13 mouse cellular contexts compared by ENCODE assay signal in the genomic region with DNA sequence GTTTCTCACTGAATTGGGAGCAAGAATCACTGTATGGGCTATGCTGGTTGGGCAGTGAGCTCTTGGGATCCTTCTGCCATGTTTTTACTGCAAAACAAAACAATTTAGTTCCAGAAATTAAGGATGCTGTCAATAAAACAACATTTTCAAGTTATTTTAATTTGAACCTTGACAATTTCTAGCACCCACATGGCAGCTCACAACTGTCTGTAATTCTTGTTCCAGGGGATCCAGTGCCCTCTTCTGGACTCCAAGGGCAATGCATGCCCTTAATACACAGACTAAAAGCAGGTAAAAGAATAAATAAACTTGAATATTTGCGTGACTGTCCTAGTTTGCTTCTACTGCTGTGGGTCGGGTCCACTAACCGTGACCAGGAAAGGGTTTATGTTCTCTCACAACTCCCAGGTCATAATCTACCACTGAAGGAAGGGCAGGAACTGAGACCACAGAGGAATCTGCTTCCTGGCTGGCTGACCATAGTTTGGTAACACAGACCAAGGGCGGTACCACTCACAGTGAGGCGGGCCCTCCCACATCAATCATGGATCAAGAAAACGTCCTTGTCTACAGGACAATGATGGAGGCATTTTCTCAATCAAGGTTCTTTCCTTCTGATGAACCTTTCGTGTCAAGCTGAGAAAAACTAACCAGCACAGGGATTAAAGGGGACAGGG. TPM values are rescaled to one million over a fixed set of nuclear protein-coding genes. Genes with fewer than 3 reads are reported as not detected.
A peak's percentile ranks its signal among the peaks of the same experiment; 100 is the strongest.
DNase-seq lines count a peak whose midpoint lies in the region; ATAC-seq and TF ChIP-seq lines count a peak whose summit lies in the region.
"Had no signal": no experiment of that assay in that cellular context is flagged by ENCODE, and none has a peak within 500 bp of the region (broad histone marks: within the 10 kb centered on the region; RNA-seq: fewer than 3 reads in every experiment).

No protein-coding gene starts in this region.

- no peaks in the 10 kb centered on the region for H3K9me3 ChIP-seq in hindbrain, postnatal 0 days (ENCODE audit: low read length)
- H3K9me3 ChIP-seq in hindbrain, embryonic 13.5 days, result no peaks in the 10 kb centered on the region
- H3K9me3 ChIP-seq in midbrain, postnatal 0 days (ENCODE audit: low read length), result no peaks in the 10 kb centered on the region
- no peaks in the 10 kb centered on the region for H3K9me3 ChIP-seq in midbrain, embryonic 13.5 days
- H3K9me3 ChIP-seq: embryonic facial prominence, embryonic 15.5 days; liver, embryonic 15.5 days had no signal

- peak; percentile 48 for TF ChIP-seq CTCF in hindbrain, postnatal 0 days (IDR thresholded peaks at IDR 0.05; ENCODE audit: low read depth)
- peak; percentile 60 for TF ChIP-seq CTCF in midbrain, postnatal 0 days (IDR thresholded peaks at IDR 0.05)

- H3K4me1 ChIP-seq in hindbrain, postnatal 0 days (ENCODE audit: insufficient read depth, low read length), result no peaks in the 10 kb centered on the region
- H3K4me1 ChIP-seq in hindbrain, embryonic 13.5 days (replicated peaks), result peaks cover 3% of the 10 kb centered on the region; the same call in 1 of the 2 replicates
- no peaks in the 10 kb centered on the region for H3K4me1 ChIP-seq in midbrain, postnatal 0 days (ENCODE audit: insufficient read depth, low read length)
- H3K4me1 ChIP-seq in midbrain, embryonic 13.5 days (replicated peaks), result no peaks in the 10 kb centered on the region; the same call in none of the 2 replicates

- no peak for DNase-seq in hindbrain, postnatal 0 days (ENCODE audit: low spot score)
- DNase-seq in midbrain, postnatal 0 days (ENCODE audit: low spot score), result no peak
- peak; percentile 32 for DNase-seq in splenic B cell, adult 2 months (ENCODE audit: low read depth, low spot score)
- DNase-seq in right cerebral cortex, adult 18-20 months, result no peak
- no peak for DNase-seq in urinary bladder, adult 18-20 months (ENCODE audit: low spot score in 2 of 2)
- DNase-seq: cerebellum, adult 8-10 months; midbrain, embryonic 14.5 days; thymus, postnatal 36 days had no signal

- no peaks in the 10 kb centered on the region for H3K27me3 ChIP-seq in hindbrain, postnatal 0 days (ENCODE audit: insufficient read depth, low read length)
- H3K27me3 ChIP-seq in hindbrain, embryonic 13.5 days, result no peaks in the 10 kb centered on the region
- H3K27me3 ChIP-seq in midbrain, postnatal 0 days (ENCODE audit: insufficient read depth, low read length), result no peaks in the 10 kb centered on the region
- no peaks in the 10 kb centered on the region for H3K27me3 ChIP-seq in midbrain, embryonic 13.5 days
- no peaks in the 10 kb centered on the region for H3K27me3 ChIP-seq in splenic B cell, adult 2 months (ENCODE audit: control insufficient read depth, insufficient read depth, low read length, poor library complexity, severe bottlenecking)
- H3K27me3 ChIP-seq: embryonic facial prominence, embryonic 15.5 days; liver, embryonic 15.5 days had no signal

- no peak overlapping the region for H3K27ac ChIP-seq in hindbrain, postnatal 0 days
- H3K27ac ChIP-seq in hindbrain, embryonic 13.5 days, result no peak overlapping the region
- H3K27ac ChIP-seq in midbrain, postnatal 0 days (ENCODE audit: low read depth, low read length), result no peak overlapping the region
- H3K27ac ChIP-seq in midbrain, embryonic 13.5 days, result no peak overlapping the region
- H3K27ac ChIP-seq: embryonic facial prominence, embryonic 15.5 days; liver, embryonic 15.5 days had no signal

- H3K9ac ChIP-seq in hindbrain, postnatal 0 days (replicated peaks; ENCODE audit: low read length), result no peak overlapping the region
- no peak overlapping the region for H3K9ac ChIP-seq in hindbrain, embryonic 13.5 days
- no peak overlapping the region for H3K9ac ChIP-seq in midbrain, postnatal 0 days (replicated peaks; ENCODE audit: low read length, poor library complexity, severe bottlenecking)
- H3K9ac ChIP-seq in midbrain, embryonic 13.5 days (replicated peaks), result no peak overlapping the region
- H3K9ac ChIP-seq: embryonic facial prominence, embryonic 15.5 days; liver, embryonic 15.5 days had no signal

- WGBS in hindbrain, postnatal 0 days, result 86% methylated on average over 7 of the region's 7 CpGs
- WGBS in hindbrain, embryonic 13.5 days, result 79% methylated on average over 7 of the region's 7 CpGs
- WGBS in midbrain, postnatal 0 days, result 83% methylated on average over 7 of the region's 7 CpGs
- WGBS in midbrain, embryonic 13.5 days, result 86% methylated on average over 7 of the region's 7 CpGs

- no peak for ATAC-seq in hindbrain, postnatal 0 days
- no peak for ATAC-seq in hindbrain, embryonic 13.5 days (ENCODE audit: low FRiP score)
- no peak for ATAC-seq in midbrain, postnatal 0 days (ENCODE audit: low FRiP score)
- ATAC-seq in midbrain, embryonic 13.5 days, result no peak
- ATAC-seq in erythroid progenitor cell, adult 5-6 weeks (replicated peaks; ENCODE audit: low FRiP score, poor library complexity, severe bottlenecking), result 0 out of 2 replicates have a peak, but pooled peaks have one; percentile 39

- H3K4me2 ChIP-seq in hindbrain, postnatal 0 days (ENCODE audit: low read depth, low read length), result no peak overlapping the region
- no peak overlapping the region for H3K4me2 ChIP-seq in hindbrain, embryonic 13.5 days
- H3K4me2 ChIP-seq in midbrain, postnatal 0 days (ENCODE audit: low read depth, low read length, poor library complexity, severe bottlenecking), result no peak overlapping the region
- no peak overlapping the region for H3K4me2 ChIP-seq in midbrain, embryonic 13.5 days (replicated peaks)
- H3K4me2 ChIP-seq: embryonic facial prominence, embryonic 15.5 days; liver, embryonic 15.5 days had no signal

- H3K4me3 ChIP-seq in hindbrain, postnatal 0 days (ENCODE audit: low read length), result no peak overlapping the region
- H3K4me3 ChIP-seq in hindbrain, embryonic 13.5 days, result no peak overlapping the region
- H3K4me3 ChIP-seq in midbrain, postnatal 0 days (ENCODE audit: low read depth, low read length), result no peak overlapping the region
- H3K4me3 ChIP-seq in midbrain, embryonic 13.5 days (replicated peaks), result no peak overlapping the region
- H3K4me3 ChIP-seq: embryonic facial prominence, embryonic 15.5 days; liver, embryonic 15.5 days had no signal

- peaks cover 2% of the 10 kb centered on the region; the same call in 1 of the 2 replicates for H3K36me3 ChIP-seq in hindbrain, postnatal 0 days (ENCODE audit: insufficient read depth, low read length)
- peaks cover 56% of the 10 kb centered on the region for H3K36me3 ChIP-seq in hindbrain, embryonic 13.5 days
- peaks cover 20% of the 10 kb centered on the region for H3K36me3 ChIP-seq in midbrain, postnatal 0 days (ENCODE audit: insufficient read depth, low read length)
- H3K36me3 ChIP-seq in midbrain, embryonic 13.5 days, result peaks cover 46% of the 10 kb centered on the region
- H3K36me3 ChIP-seq in splenic B cell, adult 2 months (ENCODE audit: control insufficient read depth, insufficient read depth, low read length, poor library complexity, severe bottlenecking), result peaks cover 9% of the 10 kb centered on the region

RNA-seq across cellular contexts. Expression of a gene that starts 6.3 kb away (rescaled TPM):
- total RNA-seq in hindbrain, postnatal 0 days (2014; rRNA removed), result 6.8 and 11.3 TPM in 2 replicates
- 13.6 and 14.4 TPM in 2 replicates for polyA plus RNA-seq in hindbrain, postnatal 0 days (2015; fragmentation: Nextera tagmentation; extraction: Ambion mirVana)
- polyA plus RNA-seq in hindbrain, embryonic 13.5 days (2015; fragmentation: Nextera tagmentation; extraction: Ambion mirVana), result 21.2 and 24.4 TPM in 2 replicates
- total RNA-seq in midbrain, postnatal 0 days (2014; rRNA removed), result 16.8 and 18.3 TPM in 2 replicates
- polyA plus RNA-seq in midbrain, postnatal 0 days (2015; fragmentation: Nextera tagmentation; extraction: Ambion mirVana), result 16.6 and 16.9 TPM in 2 replicates
- polyA plus RNA-seq in midbrain, embryonic 13.5 days (2015; fragmentation: Nextera tagmentation; extraction: Ambion mirVana), result 22.6 and 22.8 TPM in 2 replicates
- 8.4 and 17.3 TPM in 2 replicates for total RNA-seq in erythroid progenitor cell, adult 5-6 weeks (2015; ENCODE audit: low replicate concordance)
- total RNA-seq in erythroid progenitor cell, adult 5-6 weeks (2017; ENCODE audit: low replicate concordance), result 10.9 and 16.8 TPM in 2 replicates

RNA-seq across cellular contexts. Expression of a gene that starts 22.5 kb away (rescaled TPM):
- total RNA-seq in hindbrain, postnatal 0 days (2014; rRNA removed), result 20.6 and 24.5 TPM in 2 replicates
- 18.3 and 19.9 TPM in 2 replicates for polyA plus RNA-seq in hindbrain, postnatal 0 days (2015; fragmentation: Nextera tagmentation; extraction: Ambion mirVana)
- 29.5 and 33.1 TPM in 2 replicates for polyA plus RNA-seq in hindbrain, embryonic 13.5 days (2015; fragmentation: Nextera tagmentation; extraction: Ambion mirVana)
- total RNA-seq in midbrain, postnatal 0 days (2014; rRNA removed), result 41.1 and 44.3 TPM in 2 replicates
- 24.6 and 28.2 TPM in 2 replicates for polyA plus RNA-seq in midbrain, postnatal 0 days (2015; fragmentation: Nextera tagmentation; extraction: Ambion mirVana)
- polyA plus RNA-seq in midbrain, embryonic 13.5 days (2015; fragmentation: Nextera tagmentation; extraction: Ambion mirVana), result 33.9 and 34.5 TPM in 2 replicates
- total RNA-seq in erythroid progenitor cell, adult 5-6 weeks (2015; ENCODE audit: low replicate concordance), result 3.6 and 4.2 TPM in 2 replicates
- 0.83 and 1.5 TPM in 2 replicates for total RNA-seq in erythroid progenitor cell, adult 5-6 weeks (2017; ENCODE audit: low replicate concordance)

RNA-seq across cellular contexts. Expression of a gene that starts 33.5 kb away (rescaled TPM):
- 132 and 156 TPM in 2 replicates for total RNA-seq in hindbrain, postnatal 0 days (2014; rRNA removed)
- polyA plus RNA-seq in hindbrain, postnatal 0 days (2015; fragmentation: Nextera tagmentation; extraction: Ambion mirVana), result 63.2 and 69.0 TPM in 2 replicates
- polyA plus RNA-seq in hindbrain, embryonic 13.5 days (2015; fragmentation: Nextera tagmentation; extraction: Ambion mirVana), result 89.3 and 89.9 TPM in 2 replicates
- 157 and 229 TPM in 2 replicates for total RNA-seq in midbrain, postnatal 0 days (2014; rRNA removed)
- polyA plus RNA-seq in midbrain, postnatal 0 days (2015; fragmentation: Nextera tagmentation; extraction: Ambion mirVana), result 47.5 and 63.2 TPM in 2 replicates
- polyA plus RNA-seq in midbrain, embryonic 13.5 days (2015; fragmentation: Nextera tagmentation; extraction: Ambion mirVana), result 98.6 and 102 TPM in 2 replicates
- total RNA-seq in erythroid progenitor cell, adult 5-6 weeks (2015; ENCODE audit: low replicate concordance), result 346 and 537 TPM in 2 replicates
- 851 and 884 TPM in 2 replicates for total RNA-seq in erythroid progenitor cell, adult 5-6 weeks (2017; ENCODE audit: low replicate concordance)
